Mouse (Mus musculus) forebrain, postnatal 0 days (tissue): ENCODE data around the gene Kcnk5. TPM values are rescaled to one million over a fixed set of nuclear protein-coding genes. Genes with fewer than 3 reads are reported as not detected.
A peak's percentile ranks its signal among the peaks of the same experiment; 100 is the strongest.

Experiments
- ATAC-seq: fragments of 200-750 bp; cut with Nextera tagmentation; 2 replicates; pipeline ENCODE4 v1.8.0; 2017; ENCODE audit warnings: mild to moderate bottlenecking, moderate library complexity
- DNase-seq: peaks from one replicate; pipeline ENCODE4 v3.0.0-alpha.2; 2015
- H3K27ac ChIP-seq: fragments of 300-500 bp; sonication (generic); 2 replicates; pipeline ENCODE4 v1.5.1; 2014; ENCODE audit warnings: low read depth, mild to moderate bottlenecking, antibody characterized with exemption, low read length, moderate library complexity, mixed read lengths
- H3K27me3 ChIP-seq: fragments of 300-500 bp; sonication (generic); 2 replicates; pipeline ENCODE4 v1.6.1; 2014; ENCODE audit warnings: mild to moderate bottlenecking, low read length, mixed read lengths; ENCODE audit not compliant: insufficient read depth
- H3K36me3 ChIP-seq: fragments of 300-500 bp; sonication (generic); 2 replicates; pipeline ENCODE4 v1.6.1; 2014; ENCODE audit warnings: mild to moderate bottlenecking, moderate library complexity; ENCODE audit not compliant: insufficient read depth
- H3K4me1 ChIP-seq: fragments of 300-500 bp; sonication (generic); 2 replicates; pipeline ENCODE4 v1.6.1; 2014; ENCODE audit warnings: antibody characterized with exemption; ENCODE audit not compliant: insufficient read depth
- H3K4me2 ChIP-seq: fragments of 300-500 bp; sonication (generic); 2 replicates; pipeline ENCODE4 v1.6.1; 2014; ENCODE audit warnings: low read depth, mild to moderate bottlenecking, moderate library complexity
- H3K4me3 ChIP-seq: fragments of 300-500 bp; sonication (generic); 2 replicates; pipeline ENCODE4 v1.5.1; 2014; ENCODE audit warnings: low read depth, low read length, mixed read lengths
- H3K9ac ChIP-seq: fragments of 300-500 bp; sonication (generic); 2 replicates; pipeline ENCODE4 v1.6.1; 2014; ENCODE audit warnings: mild to moderate bottlenecking
- H3K9me3 ChIP-seq: fragments of 300-500 bp; sonication (generic); 2 replicates; pipeline ENCODE4 v1.6.1; 2016; ENCODE audit warnings: low read length
- CTCF ChIP-seq: sonication (generic); IDR thresholded peaks from 2 replicates; pipeline ENCODE4 v1.5.1; 2016; ENCODE audit warnings: antibody characterized with exemption, control low read depth, low read depth
- WGBS: fragments of 180-500 bp; shearing (Covaris S2); extraction: QIAGEN DNeasy Blood & Tissue Kit; methylation state at CpG from one replicate; pipeline ENCODE4 v1.1.7; 2014; 5-methylcytosine and 5-hydroxymethylcytosine counted together
- polyA plus RNA-seq: library from polyadenylated mRNA; unstranded; fragments of >200 nt; fragmentation: Nextera tagmentation; extraction: Ambion mirVana; gene quantifications from 2 replicates; pipeline ENCODE4 v1.2.1, GENCODE M21; 2015
- total RNA-seq: library from RNA; depleted of rRNA; stranded (reverse); fragments of >200 nt; gene quantifications from 2 replicates; pipeline ENCODE4 v1.2.3, GENCODE M21; 2014

Gene Kcnk5
- total and polyA plus RNA-seq, 2 experiments from 2014 or later = 0.71 to 0.76 TPM

DNA sequence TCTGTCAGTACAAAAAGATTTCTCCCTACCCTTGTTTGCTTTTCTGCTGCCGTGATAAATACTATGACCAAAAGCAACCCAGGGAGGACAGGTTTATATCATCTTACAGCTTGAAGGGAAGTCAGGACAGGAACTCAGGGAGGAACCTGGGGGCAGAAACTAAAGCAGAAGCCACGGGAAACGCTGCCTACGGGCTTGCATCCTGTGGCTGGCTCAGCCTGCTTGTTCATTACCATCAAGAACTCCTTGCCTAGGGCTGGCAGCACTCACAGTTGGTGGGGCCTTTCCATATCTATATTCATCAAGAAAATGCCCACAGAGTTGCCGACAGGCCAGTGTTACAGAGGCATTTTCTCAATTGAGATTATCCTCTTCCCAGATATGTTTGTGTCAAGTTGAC lies 34.2 kb upstream of the Kcnk5 start:
- WGBS = 86% methylated on average over 5 of the region's 5 CpGs
- no peak for ATAC-seq
- no peak overlapping the region for H3K9ac ChIP-seq

DNA sequence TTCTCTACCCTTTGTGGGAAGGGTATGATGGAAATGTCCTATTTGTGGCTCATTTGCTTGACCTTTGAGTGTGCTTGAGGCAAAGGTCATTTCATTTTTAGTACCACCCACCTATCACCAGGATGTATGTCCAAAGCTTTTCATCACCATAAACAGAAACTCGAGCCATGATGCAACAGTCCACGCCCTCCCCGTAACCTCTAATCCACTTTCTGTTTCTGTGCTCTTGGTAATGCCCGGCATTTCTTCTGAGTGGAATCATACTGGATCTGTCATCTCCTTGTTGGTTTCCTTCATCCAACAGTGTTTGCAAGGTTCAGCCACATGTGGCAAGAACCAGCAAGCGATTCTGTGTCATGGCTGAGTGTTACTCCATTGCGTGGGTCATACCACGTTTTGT lies 32.5 kb upstream of the Kcnk5 start:
- Histone ChIP-seq H3K9me3 (no peaks in the 10 kb centered on the region), H3K36me3 (no peaks in the 10 kb centered on the region), H3K27me3 (no peaks in the 10 kb centered on the region), H3K4me3 (no peak overlapping the region), H3K9ac (no peak overlapping the region), H3K4me1 (no peaks in the 10 kb centered on the region), H3K4me2 (no peak overlapping the region), H3K27ac (no peak overlapping the region)
- TF ChIP-seq CTCF = no peak
- 93% methylated on average over 7 of the region's 7 CpGs for WGBS
- DNase-seq (no peak), ATAC-seq (no peak)

More for the DNA sequence above, 34.2 kb upstream of the Kcnk5 start:
- Histone ChIP-seq H3K27ac (no peak overlapping the region), H3K4me1 (no peaks in the 10 kb centered on the region), H3K4me3 (no peak overlapping the region), H3K27me3 (no peaks in the 10 kb centered on the region), H3K9me3 (no peaks in the 10 kb centered on the region), H3K4me2 (no peak overlapping the region), H3K36me3 (no peaks in the 10 kb centered on the region)
- no peak for TF ChIP-seq CTCF
- DNase-seq = no peak

DNA sequence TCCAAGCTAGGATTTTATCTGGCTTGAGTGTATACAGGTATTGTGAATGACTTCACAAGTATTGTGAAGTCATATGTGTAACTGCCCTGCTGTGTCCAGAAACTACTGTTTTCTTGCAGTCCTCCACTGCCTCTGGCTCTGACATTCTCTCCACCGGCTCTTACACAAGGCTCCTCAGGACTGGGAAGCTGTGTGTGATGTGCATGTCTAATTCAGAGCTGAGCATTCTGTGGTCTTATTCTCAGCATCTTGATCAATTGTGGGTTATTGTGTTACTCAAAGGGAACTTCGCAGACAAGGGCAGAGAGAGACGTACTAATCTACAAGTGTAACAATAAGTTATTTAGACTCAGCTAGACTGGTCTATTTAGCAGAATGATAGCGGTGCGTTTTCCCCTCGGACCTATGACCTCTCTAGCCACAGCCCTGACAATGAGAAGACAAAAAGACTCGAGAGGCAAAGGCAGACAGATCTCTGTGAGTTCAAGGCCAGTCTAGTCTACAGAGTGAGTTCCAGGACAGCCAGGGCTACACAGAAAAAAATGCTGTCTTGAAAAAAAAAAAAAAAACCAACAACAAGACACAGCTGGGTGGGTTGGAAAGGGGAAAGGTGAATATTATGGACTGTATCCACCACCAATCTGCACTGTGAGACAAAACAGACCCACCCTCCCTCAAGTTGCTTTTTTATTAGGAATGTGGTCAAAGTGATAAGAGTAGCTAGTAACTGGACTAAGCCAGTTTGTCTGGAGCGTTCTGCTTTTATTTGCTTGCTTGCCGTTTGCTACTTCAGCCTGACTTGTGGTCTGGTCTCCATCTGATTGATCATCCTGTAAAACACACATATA lies 30.4 kb upstream of the Kcnk5 start:
- Histone ChIP-seq H3K36me3 (no peaks in the 10 kb centered on the region), H3K4me3 (no peak overlapping the region), H3K27ac (no peak overlapping the region), H3K9me3 (no peaks in the 10 kb centered on the region), H3K27me3 (no peaks in the 10 kb centered on the region), H3K4me1 (no peaks in the 10 kb centered on the region), H3K9ac (no peak overlapping the region), H3K4me2 (no peak overlapping the region)
- 38% methylated on average over 9 of the region's 9 CpGs for WGBS
- ATAC-seq (no peak), DNase-seq (no peak)
- no peak for TF ChIP-seq CTCF

DNA sequence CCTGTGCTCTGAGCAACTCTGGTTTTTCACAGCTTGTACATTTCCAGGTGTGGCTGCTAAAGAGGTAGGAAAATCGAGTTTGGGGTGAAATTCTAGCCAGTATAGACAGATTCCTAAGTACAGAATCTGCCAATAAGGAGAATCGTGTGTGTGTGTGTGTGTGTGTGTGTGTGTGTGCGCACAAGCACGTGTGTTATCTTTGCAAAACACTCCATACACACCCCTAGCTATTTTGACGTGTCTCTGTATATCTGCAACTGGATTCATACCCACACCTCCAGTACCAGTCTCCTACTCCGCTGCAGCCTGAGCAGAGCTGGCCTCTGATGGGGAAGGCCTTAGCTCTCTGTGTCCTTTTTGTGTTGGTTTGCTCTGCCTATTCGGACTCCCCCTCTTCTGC lies 28.3 kb upstream of the Kcnk5 start:
- H3K9ac ChIP-seq = no peak overlapping the region
- H3K36me3 ChIP-seq = no peaks in the 10 kb centered on the region
- TF ChIP-seq CTCF = no peak
- 80% methylated on average over 7 of the region's 7 CpGs for WGBS
- H3K27ac ChIP-seq = no peak overlapping the region
- H3K27me3 ChIP-seq = no peaks in the 10 kb centered on the region
- no peaks in the 10 kb centered on the region for H3K9me3 ChIP-seq
- H3K4me1 ChIP-seq = no peaks in the 10 kb centered on the region
- H3K4me2 ChIP-seq = no peak overlapping the region
- ATAC-seq (no peak), DNase-seq (no peak)
- H3K4me3 ChIP-seq = no peak overlapping the region

DNA sequence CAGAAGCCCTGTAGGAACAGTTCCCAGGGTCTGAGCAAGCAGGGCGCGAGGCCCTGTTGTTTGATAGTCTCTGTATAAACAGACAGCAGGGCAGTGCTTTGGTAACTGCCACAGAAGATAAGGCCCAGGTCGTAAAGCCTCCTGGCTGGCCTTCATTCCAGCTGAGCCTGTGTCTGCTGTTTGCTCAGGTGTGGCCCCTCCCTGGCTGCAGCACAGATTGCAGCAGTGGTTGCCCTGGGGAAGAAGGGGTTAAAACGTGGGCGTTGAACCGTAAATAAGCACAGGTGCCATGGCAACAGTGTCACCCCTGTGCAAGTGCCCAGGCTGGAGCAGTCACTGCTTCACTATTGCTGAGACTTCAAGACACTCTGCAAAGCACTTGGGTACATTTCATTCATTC lies 26.8 kb upstream of the Kcnk5 start:
- no peak for TF ChIP-seq CTCF
- no peak for DNase-seq

DNA sequence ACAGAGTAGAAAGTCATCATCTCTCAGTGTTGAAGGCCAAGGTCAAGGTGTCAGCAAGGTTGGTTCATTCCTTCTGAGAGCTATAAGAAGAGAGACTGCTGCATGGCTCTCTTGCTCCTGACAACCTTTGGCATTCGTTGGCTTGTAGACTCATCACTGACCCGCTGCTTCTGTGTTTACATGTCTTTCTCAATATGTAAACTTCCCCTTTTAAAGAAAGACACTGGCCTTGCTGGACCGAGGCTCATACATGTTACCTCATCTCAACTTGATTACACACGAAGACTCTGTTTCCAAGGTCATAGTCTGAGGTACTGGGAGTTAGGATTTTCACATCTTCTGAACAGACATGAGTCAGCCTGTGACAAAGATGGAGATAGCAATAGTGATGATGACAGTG lies 24.1 kb upstream of the Kcnk5 start:
- Histone ChIP-seq H3K36me3 (no peaks in the 10 kb centered on the region), H3K4me2 (no peak overlapping the region), H3K4me1 (no peaks in the 10 kb centered on the region), H3K9ac (no peak overlapping the region), H3K9me3 (no peaks in the 10 kb centered on the region), H3K27ac (no peak overlapping the region), H3K27me3 (no peaks in the 10 kb centered on the region), H3K4me3 (no peak overlapping the region)
- ATAC-seq (no peak), DNase-seq (no peak)
- no peak for TF ChIP-seq CTCF
- 90% methylated on average over 4 of the region's 4 CpGs for WGBS

More for the DNA sequence above, 26.8 kb upstream of the Kcnk5 start:
- Histone ChIP-seq H3K4me1 (no peaks in the 10 kb centered on the region), H3K4me3 (no peak overlapping the region), H3K4me2 (no peak overlapping the region), H3K27ac (no peak overlapping the region), H3K36me3 (no peaks in the 10 kb centered on the region), H3K27me3 (no peaks in the 10 kb centered on the region), H3K9ac (no peak overlapping the region), H3K9me3 (no peaks in the 10 kb centered on the region)
- 29% methylated on average over 6 of the region's 6 CpGs for WGBS
- no peak for ATAC-seq

DNA sequence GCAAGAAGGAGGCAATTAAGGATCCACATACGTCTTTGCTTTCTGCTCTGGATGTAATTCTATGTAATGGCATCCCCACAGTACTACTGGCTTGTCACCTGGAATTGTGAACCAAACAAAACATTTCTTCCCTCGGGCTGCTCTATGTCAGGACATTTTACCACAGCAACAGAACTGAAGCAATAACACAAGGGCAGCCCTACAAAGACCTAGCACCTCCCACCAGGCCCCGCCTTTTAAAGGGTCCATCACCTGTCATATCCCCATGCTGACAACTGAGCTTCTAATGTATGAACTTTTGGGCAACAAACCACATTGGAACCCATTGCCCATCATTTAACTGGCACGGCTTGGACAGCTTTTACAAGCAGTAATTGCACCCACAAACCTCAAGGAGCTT lies 21.7 kb upstream of the Kcnk5 start:
- peak; percentile 36; the same call in 1 of the 2 replicates for ATAC-seq
- H3K4me2 ChIP-seq = no peak overlapping the region
- WGBS = 53% methylated on average over 4 of the region's 4 CpGs
- H3K4me1 ChIP-seq = no peaks in the 10 kb centered on the region
- no peaks in the 10 kb centered on the region for H3K36me3 ChIP-seq
- no peaks in the 10 kb centered on the region for H3K9me3 ChIP-seq
- no peak overlapping the region for H3K9ac ChIP-seq
- H3K4me3 ChIP-seq = no peak overlapping the region
- H3K27me3 ChIP-seq = no peaks in the 10 kb centered on the region
- no peak for TF ChIP-seq CTCF
- DNase-seq = no peak
- no peak overlapping the region for H3K27ac ChIP-seq
